Mouse (Mus musculus) left cerebral cortex, adult 9 months (tissue): ENCODE results near the gene Frmd4a.
"Not testable (repeated sequence)": the region's sequence is repeated elsewhere in the genome, so short reads cannot be mapped to it uniquely, and the experiment has no call there.

ENCODE experiments used
- DNase-seq, 2 experiments: peaks; one replicate each; pipeline ENCODE4 v3.0.0; 2022; ENCODE audit warnings: low spot score in 2 of 2

Gene Frmd4a

GRCm38 (mm10) chr2:4555221-4555631 is 537.7 kb downstream of the Frmd4a start:
- DNase-seq = no peak

- DNase-seq = no peak
These were observed 538.7 kb downstream of the Frmd4a start for GRCm38 (mm10) chr2:4556188-4556587.

GRCm38 (mm10) chr2:4557028-4557427 is 539.5 kb downstream of the Frmd4a start:
- no peak for DNase-seq

GRCm38 (mm10) chr2:4557466-4557865 is 539.9 kb downstream of the Frmd4a start:
- DNase-seq = no peak

GRCm38 (mm10) chr2:4558651-4559203 is 541.2 kb downstream of the Frmd4a start:
- no peak for DNase-seq

GRCm38 (mm10) chr2:4559211-4559882 is 541.8 kb downstream of the Frmd4a start:
- peak; percentile 42 to 84 for DNase-seq

- no peak for DNase-seq
These were observed 542.3 kb downstream of the Frmd4a start for GRCm38 (mm10) chr2:4559883-4560247.

- DNase-seq = not testable (repeated sequence)
These were observed 543.0 kb downstream of the Frmd4a start for GRCm38 (mm10) chr2:4560516-4560915.

- no peak for DNase-seq
These were observed 543.7 kb downstream of the Frmd4a start for GRCm38 (mm10) chr2:4561196-4561595.

- DNase-seq = no peak
These were observed 544.9 kb downstream of the Frmd4a start for GRCm38 (mm10) chr2:4562373-4562772.

GRCm38 (mm10) chr2:4562826-4563225 is 545.3 kb downstream of the Frmd4a start:
- no peak for DNase-seq

GRCm38 (mm10) chr2:4563322-4563721 is 545.8 kb downstream of the Frmd4a start:
- DNase-seq = no peak

GRCm38 (mm10) chr2:4566260-4566955 is 548.9 kb downstream of the Frmd4a start:
- DNase-seq = no peak

- DNase-seq = no peak
These were observed 549.6 kb downstream of the Frmd4a start for GRCm38 (mm10) chr2:4566956-4567680.

- DNase-seq = no peak
These were observed 551.5 kb downstream of the Frmd4a start for GRCm38 (mm10) chr2:4568967-4569366.

- no peak for DNase-seq
These were observed 552.8 kb downstream of the Frmd4a start for GRCm38 (mm10) chr2:4570186-4570861.

- DNase-seq = no peak
These were observed 555.2 kb downstream of the Frmd4a start for GRCm38 (mm10) chr2:4572498-4573263.

- DNase-seq = no peak
These were observed 555.9 kb downstream of the Frmd4a start for GRCm38 (mm10) chr2:4573386-4573785.

- no peak for DNase-seq
These were observed 556.7 kb downstream of the Frmd4a start for GRCm38 (mm10) chr2:4574251-4574650.

GRCm38 (mm10) chr2:4575163-4575562 is 557.6 kb downstream of the Frmd4a start:
- no peak for DNase-seq

- DNase-seq = no peak
These were observed 558.5 kb downstream of the Frmd4a start for GRCm38 (mm10) chr2:4575975-4576374.
